Mouse (Mus musculus): ENCODE results near the gene Gpr153. TPM values are rescaled to one million over a fixed set of nuclear protein-coding genes. Genes with fewer than 3 reads are reported as not detected.

Gene Gpr153
- total RNA-seq, 2 experiments from 2014 or later = 30.2 to 31.3 TPM

DNA sequence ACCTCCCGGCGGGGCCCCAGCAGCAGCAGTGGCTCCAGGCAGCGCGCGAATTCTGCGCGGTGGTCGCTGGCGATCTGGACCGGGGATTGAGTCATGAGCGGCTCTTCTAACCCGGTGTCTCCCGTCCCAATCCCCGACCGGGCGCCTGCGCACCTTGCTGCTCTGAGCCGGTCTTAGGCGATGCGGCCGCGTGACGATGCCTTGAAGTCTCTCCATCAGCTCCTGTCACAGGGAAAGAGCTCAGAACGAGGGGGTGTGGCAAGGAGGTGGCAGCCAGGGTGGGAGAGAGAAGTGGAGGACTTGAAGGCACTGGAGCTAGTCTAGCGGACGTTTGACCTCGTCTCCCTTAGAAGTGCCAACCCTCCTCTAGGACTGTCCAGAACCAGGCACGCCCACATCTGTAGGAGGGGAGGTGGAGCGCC is 39.2 kb downstream of the Gpr153 start:
- no peak for DNase-seq
- intact Hi-C loops (cut with DNase I) = no loop called here

DNA sequence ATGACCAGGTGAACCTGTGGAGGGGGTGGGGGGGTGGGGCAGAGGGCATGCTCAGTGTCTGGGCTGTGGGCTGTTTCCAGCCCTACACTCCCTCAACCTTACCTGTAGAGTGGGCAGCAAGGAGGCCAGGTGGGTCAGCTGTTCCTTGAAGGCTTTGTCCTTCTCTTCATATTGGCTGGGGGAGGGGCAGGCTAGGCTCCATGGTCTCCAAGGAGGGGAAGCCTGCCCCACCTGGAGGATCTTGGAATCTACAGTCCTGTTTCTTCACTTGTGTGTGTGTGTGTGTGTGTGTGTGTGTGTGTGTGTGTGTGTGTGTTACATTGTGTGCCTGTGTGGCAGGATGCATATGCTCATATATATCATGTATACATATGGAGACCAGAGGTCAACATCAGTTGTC is 39.9 kb downstream of the Gpr153 start:
- DNase-seq = peak in 1 of 2 experiments; percentile 46
- intact Hi-C loops (cut with DNase I) = loop anchor here (2.0 kb wide), 1 partner anchor 13 kb away; no protein-coding TSS in a partner anchor

DNA sequence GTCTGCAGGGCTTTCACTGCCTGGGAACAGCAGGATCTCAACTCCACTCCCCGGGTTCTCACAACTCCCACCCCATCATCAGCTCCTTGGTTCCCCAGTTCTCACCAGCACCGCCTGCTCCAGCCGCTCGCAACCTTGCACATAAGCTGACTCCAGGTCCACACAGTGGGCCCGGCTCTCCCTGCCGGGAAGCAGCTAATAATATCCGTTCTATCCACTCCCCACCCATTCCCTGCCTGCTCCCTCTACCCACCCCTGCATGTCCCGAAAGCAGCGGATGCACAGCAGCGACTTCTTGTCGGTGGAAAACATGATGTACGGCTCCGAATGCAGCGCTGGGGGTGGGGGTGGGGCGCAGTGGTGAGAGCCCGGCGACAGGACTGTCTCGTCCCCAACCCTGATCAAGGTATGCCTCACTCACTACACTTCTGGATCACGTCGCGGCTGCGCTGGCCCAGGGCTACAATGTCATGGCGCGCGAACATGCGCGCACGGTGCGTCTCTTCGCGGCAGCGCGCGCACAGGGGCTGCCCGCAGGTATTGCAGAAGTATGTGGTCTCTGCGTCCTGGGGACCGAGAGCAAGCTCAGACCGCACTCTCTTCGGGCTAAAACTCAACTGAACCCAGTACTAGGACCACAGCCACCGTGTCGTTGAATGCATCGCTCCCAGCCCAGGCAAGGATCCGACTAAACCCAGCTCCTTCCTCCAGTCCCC is 41.6 kb downstream of the Gpr153 start:
- intact Hi-C loops (cut with DNase I) = loop anchor here (2.0 kb wide), 1 partner anchor 15 kb away; no protein-coding TSS in a partner anchor
- DNase-seq = peak; percentile 36 to 42

DNA sequence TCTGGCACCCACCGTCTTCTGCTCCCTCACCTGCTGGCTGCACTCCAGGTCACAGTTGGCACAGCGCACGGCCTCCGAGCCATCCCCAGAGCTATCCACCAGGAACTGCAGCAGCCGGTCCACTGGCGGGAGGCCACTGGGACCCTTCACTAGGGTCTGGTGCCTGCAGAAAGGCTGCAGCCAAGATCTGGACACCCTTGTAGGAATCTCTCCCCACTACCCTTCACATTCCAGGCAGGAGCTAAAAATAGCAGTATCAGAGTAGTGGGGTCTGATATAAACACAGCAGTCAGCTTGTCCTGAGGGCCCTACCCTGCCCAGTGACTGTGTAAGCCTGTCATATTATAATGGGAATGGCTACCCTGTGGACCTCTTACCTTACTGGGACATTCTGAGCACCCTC is 43.6 kb downstream of the Gpr153 start:
- DNase-seq = peak; percentile 69 to 78
- intact Hi-C loops (cut with DNase I) = no loop called here

DNA sequence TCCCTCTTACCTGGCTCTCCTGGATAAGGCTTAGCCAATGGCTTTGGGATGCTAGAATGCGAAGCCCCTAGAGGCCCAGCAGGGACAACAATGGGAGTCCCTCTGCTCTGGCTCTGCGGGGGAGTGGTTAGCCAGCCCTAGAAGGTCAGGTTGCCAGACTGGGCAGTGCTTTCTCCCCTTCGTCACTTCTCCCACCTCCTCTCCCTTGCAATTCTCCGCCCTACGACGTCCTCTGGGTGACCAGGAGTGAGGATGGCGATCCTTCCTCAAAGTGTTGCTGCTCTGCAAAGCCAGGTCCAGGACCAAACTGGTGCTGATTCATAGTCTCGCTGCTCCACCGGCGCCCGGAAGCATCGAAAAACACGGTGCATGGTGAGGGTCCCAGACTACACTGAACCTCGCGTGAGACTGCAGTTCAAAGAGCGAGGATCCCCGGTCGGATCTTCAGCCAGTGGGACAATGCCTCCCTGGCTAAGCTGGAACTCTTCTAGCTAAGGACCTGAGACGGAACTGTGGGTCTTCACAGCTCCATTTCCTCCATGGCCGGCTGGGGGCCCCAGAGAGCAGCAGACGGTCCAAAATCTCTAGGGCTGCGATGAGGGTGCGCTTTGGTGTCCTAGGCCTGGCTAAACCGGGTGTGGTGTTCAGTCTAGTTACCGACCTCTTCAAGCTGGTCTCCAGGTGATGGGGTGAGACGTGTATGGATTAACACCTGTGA is 44.6 kb downstream of the Gpr153 start, which contains the start of gene Rnf207:
Gene Rnf207, minus strand, starts transcription at position 477 of the 718 bp plus-strand sequence.
- peak; percentile 80 to 84 for DNase-seq
- intact Hi-C loops (cut with DNase I) = no loop called here

DNA sequence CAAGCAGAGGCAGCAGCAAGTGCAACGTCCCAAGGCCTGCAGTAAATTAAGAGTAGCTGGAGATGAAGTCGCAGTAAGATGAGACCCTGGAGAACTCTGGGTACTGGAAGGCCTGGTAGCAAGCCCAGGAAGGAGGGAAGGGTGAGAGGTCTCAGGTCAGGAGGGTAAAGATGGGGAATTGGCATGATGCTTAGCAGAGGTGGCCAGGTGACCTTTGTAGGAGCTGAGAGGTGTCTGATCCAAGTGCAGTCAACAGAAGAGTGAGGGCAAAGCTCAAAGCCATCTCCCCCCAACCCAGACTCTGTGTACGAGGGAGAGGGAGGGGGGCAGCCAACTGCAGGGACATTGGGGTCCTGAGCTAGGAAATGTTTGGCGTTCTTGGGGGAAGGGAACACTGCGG is 47.4 kb downstream of the Gpr153 start:
- no peak for DNase-seq
- intact Hi-C loops (cut with DNase I) = no loop called here

DNA sequence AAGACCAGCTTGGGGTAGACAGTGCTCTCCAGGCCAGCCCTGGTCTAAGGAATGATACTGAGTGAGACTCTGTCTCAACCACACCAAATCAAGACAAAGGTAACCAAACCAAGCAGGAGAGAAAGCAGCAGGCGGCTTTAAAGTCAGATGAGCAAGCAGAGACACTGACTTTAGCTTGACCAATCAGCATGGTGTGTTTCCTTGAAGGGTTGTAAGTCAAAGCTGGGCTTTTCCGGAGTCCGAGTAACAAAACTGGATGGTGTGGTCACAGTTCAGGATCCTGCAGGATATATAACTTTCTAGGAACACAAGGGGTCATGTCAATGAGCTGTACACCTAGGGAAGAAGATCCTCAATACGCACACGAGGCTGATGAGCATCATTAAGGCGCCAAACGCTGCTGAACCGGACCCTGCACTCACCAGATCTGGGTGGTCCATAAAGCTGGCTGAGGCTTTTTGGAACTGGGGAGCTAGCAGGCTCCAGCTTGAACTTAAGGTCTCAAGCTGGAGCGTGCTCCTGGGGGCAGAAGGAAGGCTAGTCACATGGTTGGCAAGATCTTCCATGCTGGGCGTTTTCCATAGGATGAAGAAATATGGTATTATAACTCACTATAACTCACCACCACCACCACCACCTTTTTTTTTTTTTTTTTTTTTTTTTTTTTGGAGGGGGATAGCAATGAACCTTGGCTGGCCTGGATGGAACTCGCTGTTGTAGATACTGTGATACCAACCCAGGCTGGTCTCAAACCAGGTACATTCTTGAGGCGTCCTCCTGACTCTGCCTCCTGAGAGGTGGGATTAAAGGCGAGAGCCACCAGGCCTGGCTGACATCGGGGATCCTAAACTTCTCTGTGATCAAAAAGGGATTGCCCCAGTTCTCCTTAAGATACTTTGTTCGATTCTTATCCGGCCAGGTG is 50.9 kb downstream of the Gpr153 start:
- no peak for DNase-seq
- intact Hi-C loops (cut with DNase I) = no loop called here

DNA sequence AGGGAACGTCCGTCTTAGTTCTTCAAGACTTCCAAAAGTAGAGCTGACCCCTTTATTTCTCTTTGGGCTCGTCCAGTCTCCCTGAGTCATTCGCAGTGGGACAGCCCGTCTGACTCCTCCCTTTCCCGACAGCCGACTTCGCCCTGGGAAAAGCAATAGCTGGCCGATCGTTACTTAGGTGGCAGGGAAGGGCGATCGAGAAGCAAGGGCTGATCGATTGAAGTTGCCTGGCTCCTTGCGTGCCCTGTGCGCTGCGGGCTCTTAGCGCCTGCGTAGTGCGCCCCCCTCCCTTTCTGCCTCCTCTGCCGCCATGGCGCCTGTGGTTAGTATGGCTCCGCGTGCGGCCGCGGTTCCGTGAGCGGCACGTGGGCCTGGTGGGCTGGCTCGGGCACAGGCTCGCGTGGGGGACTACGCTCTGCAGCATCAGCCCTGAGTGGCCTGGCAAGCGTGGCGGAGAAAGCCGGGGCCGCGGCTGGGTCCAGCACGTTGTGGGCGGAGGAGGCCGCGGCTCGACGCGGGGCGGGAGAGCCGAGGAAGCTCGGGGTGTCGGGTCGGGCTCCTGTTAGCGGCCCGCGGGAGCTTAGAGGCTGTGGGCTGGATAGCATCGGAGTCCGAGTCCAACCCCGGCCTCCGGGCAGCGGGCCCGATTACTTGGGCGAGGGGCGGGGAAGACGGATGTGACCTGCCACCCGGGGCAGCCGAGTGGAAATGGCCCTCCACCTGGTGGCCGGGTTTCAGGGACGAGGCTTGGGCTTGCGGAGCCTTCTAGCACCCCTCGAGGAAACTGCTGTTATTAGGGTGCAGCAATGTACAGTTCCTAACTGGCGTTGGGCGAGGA is 51.8 kb downstream of the Gpr153 start, which contains the start of gene Rpl22:
Gene Rpl22, plus strand, starts transcription at position 169 of the 838 bp plus-strand sequence.
- DNase-seq = peak; percentile 94 to 96
- intact Hi-C loops (cut with DNase I) = no loop called here

DNA sequence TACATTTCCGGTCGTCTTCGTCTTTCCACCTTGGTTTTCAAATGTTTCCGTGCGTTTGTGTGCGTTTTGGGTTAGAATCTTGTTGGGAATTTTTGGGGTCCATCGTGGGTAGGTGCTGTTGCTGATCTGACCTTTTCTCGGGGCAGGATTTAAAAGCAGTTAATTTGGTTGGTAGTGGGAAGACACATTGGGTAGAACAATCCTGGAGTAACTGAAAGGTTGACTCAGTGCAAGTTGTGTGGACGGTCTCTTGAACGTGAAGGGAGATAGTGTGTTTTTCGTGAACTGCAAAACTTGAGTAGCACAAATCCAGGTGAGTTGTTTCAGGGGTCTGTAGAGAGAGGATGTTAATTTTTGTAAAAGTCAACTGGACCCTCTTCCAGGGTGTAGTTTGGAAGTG is 52.5 kb downstream of the Gpr153 start:
- intact Hi-C loops (cut with DNase I) = no loop called here
- DNase-seq = no peak

DNA sequence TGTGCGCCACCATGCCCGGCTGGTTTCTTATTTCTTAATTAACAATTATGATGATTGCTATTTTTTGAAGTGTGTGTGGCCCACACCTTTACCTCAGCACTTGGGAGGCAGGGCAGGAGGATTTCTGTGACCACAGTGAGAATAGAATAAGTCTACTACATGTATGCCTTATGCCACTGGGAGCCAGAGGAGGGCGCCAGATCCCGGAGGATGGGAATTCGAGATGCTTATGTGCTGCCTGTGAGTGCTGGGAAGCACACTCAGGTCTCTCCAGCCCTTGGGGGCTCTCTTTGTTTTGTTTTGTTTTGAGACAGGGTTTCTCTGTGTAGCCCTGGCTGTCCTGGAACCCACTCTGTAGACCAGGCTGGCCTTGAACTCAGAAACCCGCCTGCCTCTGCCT is 54.7 kb downstream of the Gpr153 start:
- DNase-seq = peak in 1 of 2 experiments; percentile 54
- intact Hi-C loops (cut with DNase I) = no loop called here

DNA sequence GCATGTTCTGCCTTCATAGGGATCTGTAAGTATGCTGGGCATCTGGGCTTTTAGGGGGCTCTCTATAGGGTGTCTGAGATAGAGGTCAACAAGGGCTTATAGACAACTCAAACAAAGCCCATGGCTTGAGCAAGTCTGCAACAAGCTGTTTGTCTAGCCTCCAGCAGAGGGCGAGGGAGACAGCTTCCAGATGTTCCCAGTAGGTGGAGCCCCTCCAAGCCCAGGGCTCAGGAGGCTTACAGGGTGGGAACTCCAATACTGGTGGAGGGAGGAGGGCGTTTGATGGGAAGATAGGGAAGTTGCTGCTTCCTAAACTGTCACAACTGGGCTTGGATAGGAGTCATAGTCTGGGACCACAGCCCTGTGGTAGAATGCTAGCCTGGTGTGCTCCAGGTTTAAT is 58.9 kb downstream of the Gpr153 start:
- intact Hi-C loops (cut with DNase I) = loop anchor here (1.0 to 2.0 kb wide), 2 partner anchors 101 to 158 kb away; no protein-coding TSS in a partner anchor
- peak; percentile 76 to 83 for DNase-seq

DNA sequence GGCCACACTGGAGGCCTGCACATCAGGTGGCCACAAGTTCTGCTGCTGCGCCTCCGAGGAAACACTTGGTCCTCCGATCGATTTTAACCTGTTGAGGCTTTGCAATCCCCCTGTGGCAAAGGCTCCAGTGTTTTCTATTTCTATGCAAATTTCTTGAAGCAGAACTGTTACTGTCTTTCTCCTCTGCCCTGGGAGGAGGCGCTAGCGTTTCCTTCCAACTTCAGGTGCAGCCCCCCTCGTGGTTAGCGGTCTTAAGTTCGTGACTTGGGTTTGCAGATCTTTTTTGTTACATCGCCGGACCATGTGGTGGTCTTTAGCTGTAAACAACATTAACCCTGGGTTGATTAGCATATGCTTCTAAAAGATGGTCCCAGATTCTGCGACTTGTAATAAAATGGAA is 59.6 kb downstream of the Gpr153 start:
- intact Hi-C loops (cut with DNase I) = loop anchor here (1.0 to 2.0 kb wide), 2 partner anchors 101 to 157 kb away; no protein-coding TSS in a partner anchor
- DNase-seq = no peak

Other genes starting within 250 kb of the Gpr153 start
- gene Zbtb48, start 246.6 kb upstream of the Gpr153 start, total RNA-seq (2021) = 1 to 10 TPM; 4.9 to 5.2 TPM
- gene Tas1r1, start 235.7 kb upstream of the Gpr153 start, total RNA-seq (2021) = under 1 TPM; 0.10 to 0.17 TPM
- 10 to 100 TPM; 11.3 to 13.5 TPM for gene Nol9, start 234.9 kb upstream of the Gpr153 start, total RNA-seq (2021)
- gene Plekhg5, start 201.7 kb upstream of the Gpr153 start, total RNA-seq (2021) = 10 to 100 TPM; 33.5 to 35.8 TPM
- 1 to 10 TPM; 1.9 TPM for gene Tnfrsf25, start 158.3 kb upstream of the Gpr153 start, total RNA-seq (2021)
- 1 to 10 TPM; 1.3 to 1.4 TPM for gene Espn, start 121.9 kb upstream of the Gpr153 start, total RNA-seq (2021)
- not detected for gene Hes2, start 115.4 kb upstream of the Gpr153 start, total RNA-seq (2021)
- 10 to 100 TPM; 48.3 to 53.2 TPM for gene Acot7, start 96.1 kb upstream of the Gpr153 start, total RNA-seq (2021)
- gene Hes3, start 17.4 kb downstream of the Gpr153 start, total RNA-seq (2021) = not detected
- 10 to 100 TPM; 27.3 to 33.4 TPM for gene Icmt, start 23.0 kb downstream of the Gpr153 start, total RNA-seq (2021)
- 100 to 1,000 TPM in 1 of 2 experiments, 10 to 100 TPM in 1; 95.9 to 112 TPM for gene Rnf207, start 44.8 kb downstream of the Gpr153 start, total RNA-seq (2021)
- 100 to 1,000 TPM; 283 to 290 TPM for gene Rpl22, start 51.5 kb downstream of the Gpr153 start, total RNA-seq (2021)
- gene Chd5, start 64.4 kb downstream of the Gpr153 start, total RNA-seq (2021) = under 1 TPM; 0.05 to 0.17 TPM
- gene Nphp4, start 202.5 kb downstream of the Gpr153 start, total RNA-seq (2021) = 1 to 10 TPM; 1.3 to 1.4 TPM
- 1 to 10 TPM; 2.4 to 2.7 TPM for gene Kcnab2, start 203.6 kb downstream of the Gpr153 start, total RNA-seq (2021)